Mouse (Mus musculus) limb, embryonic 14.5 days (tissue): ENCODE data around the gene Sgms2. TPM values are rescaled to one million over a fixed set of nuclear protein-coding genes. Genes with fewer than 3 reads are reported as not detected.

Experiments
- ATAC-seq: fragments of 200-750 bp; cut with Nextera tagmentation; 2 replicates; pipeline ENCODE4 v1.8.0; 2017; ENCODE audit warnings: low read depth, moderate number of reproducible peaks, moderate TSS enrichment; ENCODE audit not compliant: low FRiP score
- DNase-seq: peaks from one replicate; pipeline ENCODE4 v3.0.0-alpha.2; 2015; ENCODE audit warnings: low spot score
- H3K27ac ChIP-seq: fragments of 300-500 bp; sonication (generic); replicated peaks from 2 replicates; pipeline ENCODE4 v1.5.1; 2014; ENCODE audit warnings: low read depth, mild to moderate bottlenecking, low read length, moderate library complexity, mixed read lengths
- H3K27me3 ChIP-seq: fragments of 300-500 bp; sonication (generic); 2 replicates; pipeline ENCODE4 v1.6.1; 2014; ENCODE audit warnings: low read length, mixed read lengths; ENCODE audit not compliant: control insufficient read depth, insufficient read depth
- H3K36me3 ChIP-seq: fragments of 300-500 bp; sonication (generic); 2 replicates; pipeline ENCODE4 v1.6.1; 2014; ENCODE audit warnings: mild to moderate bottlenecking, low read length, moderate library complexity, mixed read lengths; ENCODE audit not compliant: control insufficient read depth, insufficient read depth
- H3K4me1 ChIP-seq: fragments of 300-500 bp; sonication (generic); 2 replicates; pipeline ENCODE4 v1.6.1; 2014; ENCODE audit warnings: antibody characterized with exemption, low read length, mixed read lengths; ENCODE audit not compliant: control insufficient read depth, insufficient read depth
- H3K4me2 ChIP-seq: fragments of 300-500 bp; sonication (generic); replicated peaks from 2 replicates; pipeline ENCODE4 v1.6.1; 2014; ENCODE audit warnings: low read depth, mild to moderate bottlenecking, low read length, moderate library complexity; ENCODE audit not compliant: severe bottlenecking
- H3K4me3 ChIP-seq: fragments of 300-500 bp; sonication (generic); replicated peaks from 2 replicates; pipeline ENCODE4 v1.5.1; 2014; ENCODE audit warnings: low read length
- H3K9ac ChIP-seq: fragments of 300-500 bp; sonication (generic); 2 replicates; pipeline ENCODE4 v1.6.1; 2014; ENCODE audit warnings: mild to moderate bottlenecking, low read depth, low read length, moderate library complexity; ENCODE audit not compliant: severe bottlenecking
- H3K9me3 ChIP-seq: fragments of 300-500 bp; sonication (generic); 2 replicates; pipeline ENCODE4 v1.6.1; 2016; ENCODE audit warnings: low read length; ENCODE audit not compliant: control insufficient read depth
- POLR2A ChIP-seq: fragments of 200-500 bp; IDR thresholded peaks from 2 replicates; pipeline ENCODE4 v1.8.0; 2012; ENCODE audit warnings: inconsistent platforms, mild to moderate bottlenecking, moderate library complexity, borderline replicate concordance; ENCODE audit not compliant: insufficient read depth, insufficient read length; ENCODE audit errors: extremely low read depth
- WGBS: fragments of 180-500 bp; shearing (Covaris S2); extraction: QIAGEN DNeasy Blood & Tissue Kit; methylation state at CpG from one replicate; pipeline ENCODE4 v1.1.7; 2014; 5-methylcytosine and 5-hydroxymethylcytosine counted together
- polyA plus RNA-seq, 2 experiments: library from polyadenylated mRNA; depleted of rRNA in 1 of 2; stranded (reverse) in 1 of 2; unstranded in 1 of 2; fragments of >200 nt; fragmentation: Nextera tagmentation in 1 of 2; extraction: Ambion mirVana in 1 of 2; gene quantifications; 2 replicates each; pipeline versions ENCODE4 v1.2.1 to v1.2.3; 2012 to 2014

Sgms2 gene
- polyA plus RNA-seq, 2 experiments = 16.6 to 19.5 TPM

GRCm38 (mm10) chr3:131493194-131493593 is 2.0 kb upstream of the Sgms2 start:
- 64% methylated on average over 6 of the region's 6 CpGs for WGBS
- no peaks in the 10 kb centered on the region for H3K9me3 ChIP-seq
- no peak overlapping the region for H3K9ac ChIP-seq
- peaks cover 9% of the 10 kb centered on the region for H3K4me1 ChIP-seq
- no peak overlapping the region for H3K27ac ChIP-seq
- no peaks in the 10 kb centered on the region for H3K36me3 ChIP-seq
- DNase-seq (no peak), ATAC-seq (no peak)
- H3K4me3 ChIP-seq = no peak overlapping the region
- H3K4me2 ChIP-seq = no peak overlapping the region
- no peak for TF ChIP-seq POLR2A
- no peaks in the 10 kb centered on the region; the same call in 1 of the 2 replicates for H3K27me3 ChIP-seq

GRCm38 (mm10) chr3:131491980-131492379 is 769 bp upstream of the Sgms2 start:
- no peak overlapping the region for H3K27ac ChIP-seq
- ATAC-seq = no peak
- no peak overlapping the region for H3K9ac ChIP-seq
- DNase-seq = no peak
- no peak overlapping the region for H3K4me2 ChIP-seq
- H3K9me3 ChIP-seq = no peaks in the 10 kb centered on the region
- H3K27me3 ChIP-seq = no peaks in the 10 kb centered on the region; the same call in 1 of the 2 replicates
- TF ChIP-seq POLR2A = no peak
- peaks cover 9% of the 10 kb centered on the region for H3K4me1 ChIP-seq
- no peaks in the 10 kb centered on the region for H3K36me3 ChIP-seq
- no peak overlapping the region for H3K4me3 ChIP-seq
- WGBS = 84% methylated on average over 7 of the region's 7 CpGs

GRCm38 (mm10) chr3:131490143-131490908 is 885 bp downstream of the Sgms2 start:
- under 1% methylated on average over 64 of the region's 78 CpGs for WGBS
- Histone ChIP-seq H3K27ac (peak overlapping the region; percentile 48; the same call in 1 of the 2 replicates), H3K4me1 (peaks cover 9% of the 10 kb centered on the region), H3K9ac (peak overlapping the region; percentile 71), H3K9me3 (no peaks in the 10 kb centered on the region), H3K4me3 (peak overlapping the region; percentile 74), H3K4me2 (peak overlapping the region; percentile 90), H3K36me3 (no peaks in the 10 kb centered on the region), H3K27me3 (no peaks in the 10 kb centered on the region; the same call in 1 of the 2 replicates)
- TF ChIP-seq POLR2A = no peak
- peak; percentile 36 for DNase-seq
- peak; percentile 91 for ATAC-seq

- Histone ChIP-seq H3K4me2 (peak overlapping the region; percentile 90), H3K27ac (peak overlapping the region; percentile 48; the same call in 1 of the 2 replicates), H3K9me3 (no peaks in the 10 kb centered on the region), H3K27me3 (no peaks in the 10 kb centered on the region; the same call in 1 of the 2 replicates), H3K4me3 (peak overlapping the region; percentile 74), H3K9ac (peak overlapping the region; percentile 71), H3K36me3 (no peaks in the 10 kb centered on the region), H3K4me1 (peaks cover 9% of the 10 kb centered on the region)
- no peak for DNase-seq
- no peak for TF ChIP-seq POLR2A
- under 1% methylated on average over 13 of the region's 36 CpGs for WGBS
- peak; percentile 75 for ATAC-seq
Measured at GRCm38 (mm10) chr3:131489657-131490142, 1.5 kb downstream of the Sgms2 start.

GRCm38 (mm10) chr3:131488969-131489368 is 2.2 kb downstream of the Sgms2 start:
- peak overlapping the region; percentile 74; the same call in 1 of the 2 replicates for H3K4me3 ChIP-seq

More at GRCm38 (mm10) chr3:131488969-131489368, 2.2 kb downstream of the Sgms2 start:
- peaks cover 9% of the 10 kb centered on the region for H3K4me1 ChIP-seq
- H3K9me3 ChIP-seq = no peaks in the 10 kb centered on the region
- ATAC-seq (no peak), DNase-seq (no peak)
- no peaks in the 10 kb centered on the region for H3K36me3 ChIP-seq
- no peaks in the 10 kb centered on the region; the same call in 1 of the 2 replicates for H3K27me3 ChIP-seq
- H3K9ac ChIP-seq = no peak overlapping the region
- TF ChIP-seq POLR2A = no peak
- no peak overlapping the region for H3K27ac ChIP-seq
- H3K4me2 ChIP-seq = peak overlapping the region; percentile 90; the same call in 1 of the 2 replicates
- 23% methylated on average over 5 of the region's 5 CpGs for WGBS
